Mouse (Mus musculus): ENCODE data around the gene 0610040J01Rik.
"Not testable (repeated sequence)": the region's sequence is repeated elsewhere in the genome, so short reads cannot be mapped to it uniquely, and the experiment has no call there.

The 0610040J01Rik gene

DNA sequence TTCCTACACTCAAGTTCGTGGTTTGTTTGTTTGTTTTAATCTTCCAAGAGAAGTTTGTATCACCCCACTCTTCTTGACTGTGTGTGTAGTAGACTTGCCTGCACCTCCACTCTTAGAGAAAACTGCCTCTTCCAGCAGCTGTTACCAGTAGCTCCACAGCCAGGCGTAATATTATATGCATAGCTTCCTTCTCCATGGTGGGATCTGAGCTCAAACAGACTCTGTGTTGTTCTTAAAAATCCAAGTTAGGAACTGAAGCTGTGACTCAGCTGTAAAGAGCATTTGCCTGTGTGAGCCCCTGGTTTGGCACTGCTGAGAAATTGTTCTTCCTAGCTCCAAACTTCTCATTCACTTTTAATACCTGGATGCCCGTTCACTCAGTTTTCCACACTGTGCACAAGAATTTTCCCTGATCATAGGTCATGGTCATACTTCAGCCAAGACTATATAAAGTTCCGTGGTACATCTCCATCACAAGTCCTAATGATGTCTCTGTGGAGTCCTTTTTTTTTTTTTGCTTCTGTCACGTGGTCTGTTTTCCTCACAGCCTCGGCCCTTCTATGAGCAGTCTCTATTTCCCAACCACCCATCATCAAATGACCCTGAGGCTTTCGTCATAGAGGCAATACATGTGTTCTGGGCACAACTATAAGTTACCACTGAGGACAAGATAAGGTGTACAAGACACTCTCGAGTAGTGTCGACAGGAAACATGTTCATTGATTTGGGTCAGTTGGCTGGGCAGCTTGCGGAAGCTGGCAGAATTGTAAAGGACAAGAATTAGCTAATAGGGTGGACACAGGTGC, 16.4 kb downstream of the 0610040J01Rik start:
- DNase-seq (ENCODE audit: low read depth, low spot score), result no peak

DNA sequence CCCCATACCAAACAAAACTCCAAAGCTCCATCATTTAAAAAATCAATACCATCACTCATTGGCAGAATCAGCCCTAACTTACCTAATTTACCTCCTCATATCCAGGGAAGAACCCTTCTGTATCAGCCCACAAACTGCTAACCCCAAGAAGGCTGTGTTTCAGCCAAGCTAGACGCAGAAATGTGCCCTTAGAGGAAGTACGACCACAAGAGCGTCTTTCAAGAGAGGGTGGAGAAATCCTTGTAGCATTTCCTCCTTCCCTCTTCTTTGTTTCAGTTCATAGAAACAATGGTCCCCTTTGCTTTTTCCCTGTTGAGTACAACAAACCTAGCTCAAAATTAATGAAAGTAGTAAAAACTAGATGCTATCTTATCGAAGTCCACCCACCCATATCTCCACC, 18.9 kb downstream of the 0610040J01Rik start:
- peak; percentile 44 for DNase-seq (ENCODE audit: low read depth, low spot score)

DNA sequence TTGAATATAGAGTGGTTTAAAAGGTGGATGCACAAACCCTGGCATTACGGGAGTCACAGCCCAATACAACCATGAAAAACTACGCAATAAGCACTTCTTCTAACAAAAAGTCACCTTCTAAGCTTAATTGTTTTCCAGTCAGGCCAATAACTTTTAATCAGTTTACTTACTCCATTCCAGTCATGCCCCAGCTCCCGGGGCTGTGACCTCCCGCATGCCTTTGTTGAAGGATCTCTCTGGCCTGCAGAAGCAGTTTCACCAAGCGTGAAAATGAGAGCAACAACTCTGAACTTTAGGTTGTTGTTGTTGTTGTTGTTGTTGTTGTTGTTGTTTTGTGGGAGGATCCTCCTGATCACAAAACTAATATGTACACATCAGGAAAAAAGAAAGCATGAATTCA, 21.8 kb downstream of the 0610040J01Rik start:
- DNase-seq (ENCODE audit: low read depth, low spot score), result no peak

DNA sequence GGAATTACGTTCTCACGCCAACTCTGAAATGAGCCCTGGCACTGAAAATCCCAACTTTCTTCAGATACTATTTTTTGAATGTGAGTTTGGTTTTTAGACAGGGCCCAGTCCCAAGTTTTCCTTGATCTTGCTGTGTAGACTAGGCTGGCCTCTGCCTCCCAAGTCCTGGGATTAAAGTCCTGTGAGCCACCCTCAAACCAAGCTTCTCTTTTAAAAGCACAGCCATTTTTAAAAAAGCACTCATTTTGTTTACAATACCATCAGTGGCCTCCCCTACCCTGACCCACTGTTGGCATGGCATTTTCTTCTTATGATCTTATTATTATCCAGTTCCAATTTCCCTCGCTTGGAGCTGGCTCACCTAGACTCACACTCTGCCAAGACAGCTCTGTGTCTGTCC, 22.3 kb downstream of the 0610040J01Rik start:
- DNase-seq (ENCODE audit: low read depth, low spot score), result no peak

DNA sequence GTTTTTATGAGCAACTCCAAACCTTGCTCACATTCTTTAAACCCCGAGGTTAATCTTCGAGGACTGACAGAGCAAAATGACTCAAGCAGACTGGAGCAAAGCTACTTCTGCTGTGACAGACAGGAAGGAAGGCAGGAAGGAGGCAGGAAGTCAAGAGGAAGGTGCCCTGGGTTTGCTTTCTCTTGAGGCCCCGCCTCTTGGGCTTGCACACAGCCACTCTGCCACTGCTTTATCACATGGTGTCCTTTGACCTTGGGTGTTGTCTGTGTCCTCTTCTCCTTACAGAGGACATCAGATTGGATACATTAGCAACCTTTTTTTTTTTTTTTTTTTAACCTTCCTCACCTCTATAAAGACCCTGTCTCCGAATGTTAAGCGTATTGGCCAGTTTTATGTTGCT, 25.0 kb downstream of the 0610040J01Rik start:
- no peak for DNase-seq (ENCODE audit: low read depth, low spot score)

DNA sequence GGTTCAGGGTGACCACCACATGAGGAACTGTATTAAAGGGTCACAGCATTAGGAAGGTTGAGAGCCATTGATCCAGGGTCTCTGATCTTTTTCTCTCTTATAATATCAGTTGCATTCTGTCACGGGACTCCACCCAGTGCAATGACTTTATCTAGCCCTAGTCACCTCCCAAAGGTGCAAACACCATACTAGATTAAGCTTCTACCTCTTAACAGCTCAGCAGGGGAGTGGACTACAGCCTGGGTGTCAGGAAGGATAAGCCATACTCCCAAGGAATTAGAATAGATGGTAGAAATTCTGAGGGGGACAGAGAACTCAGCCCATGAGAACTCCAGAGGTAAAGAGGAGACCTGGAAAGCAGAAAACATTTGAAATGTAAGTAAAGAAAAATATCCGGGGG, 25.7 kb downstream of the 0610040J01Rik start:
- no peak for DNase-seq (ENCODE audit: low read depth, low spot score)

DNA sequence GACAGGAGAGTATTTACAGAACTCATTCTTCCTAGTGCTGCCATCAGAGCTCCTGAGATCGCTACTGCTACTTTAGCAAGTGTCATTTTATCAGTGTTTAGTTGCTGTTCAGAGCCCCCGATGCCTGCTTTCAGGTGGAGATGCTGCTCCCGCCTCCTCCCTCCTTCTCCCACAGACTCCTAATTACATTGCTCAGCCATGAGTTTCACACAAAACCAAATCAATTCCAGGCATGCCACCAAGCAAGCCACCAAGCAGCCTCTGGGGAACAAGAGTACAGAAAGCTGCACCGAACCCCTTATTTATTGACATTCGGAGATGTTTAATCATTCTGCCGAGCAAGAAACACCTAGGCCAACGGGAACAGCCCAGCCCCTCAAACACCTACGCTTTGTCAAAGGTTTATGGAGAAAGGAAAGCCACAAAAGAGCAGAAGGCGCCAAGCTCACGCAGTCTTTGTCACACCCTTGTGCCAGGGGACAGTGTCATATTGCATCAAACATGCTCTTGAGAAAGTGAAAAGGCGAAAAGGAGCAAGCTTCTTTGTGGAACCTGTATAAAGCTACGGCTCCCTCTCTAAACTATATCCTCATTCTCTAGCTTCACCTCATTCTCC, 27.7 kb downstream of the 0610040J01Rik start:
- no peak for DNase-seq (ENCODE audit: low read depth, low spot score)

DNA sequence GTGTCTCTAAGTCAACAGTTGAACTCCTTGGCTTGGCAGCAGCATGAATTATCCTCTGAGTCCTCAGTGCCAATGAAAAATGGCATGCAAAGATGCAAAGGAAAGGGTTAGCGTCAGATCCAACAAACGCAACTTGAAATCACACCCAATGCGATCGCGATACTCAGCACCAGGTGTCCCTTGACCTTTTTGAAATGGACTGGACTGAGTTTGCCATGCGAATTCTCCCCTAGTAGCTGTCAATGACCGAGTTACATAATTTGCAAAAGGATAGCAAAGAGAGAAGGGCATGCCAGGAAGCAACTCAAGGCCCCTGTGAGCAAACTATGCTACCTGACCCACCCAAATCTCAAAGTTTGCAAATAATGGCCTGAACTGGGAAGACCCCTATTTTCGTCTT, 34.9 kb downstream of the 0610040J01Rik start:
- DNase-seq (ENCODE audit: low read depth, low spot score), result no peak

DNA sequence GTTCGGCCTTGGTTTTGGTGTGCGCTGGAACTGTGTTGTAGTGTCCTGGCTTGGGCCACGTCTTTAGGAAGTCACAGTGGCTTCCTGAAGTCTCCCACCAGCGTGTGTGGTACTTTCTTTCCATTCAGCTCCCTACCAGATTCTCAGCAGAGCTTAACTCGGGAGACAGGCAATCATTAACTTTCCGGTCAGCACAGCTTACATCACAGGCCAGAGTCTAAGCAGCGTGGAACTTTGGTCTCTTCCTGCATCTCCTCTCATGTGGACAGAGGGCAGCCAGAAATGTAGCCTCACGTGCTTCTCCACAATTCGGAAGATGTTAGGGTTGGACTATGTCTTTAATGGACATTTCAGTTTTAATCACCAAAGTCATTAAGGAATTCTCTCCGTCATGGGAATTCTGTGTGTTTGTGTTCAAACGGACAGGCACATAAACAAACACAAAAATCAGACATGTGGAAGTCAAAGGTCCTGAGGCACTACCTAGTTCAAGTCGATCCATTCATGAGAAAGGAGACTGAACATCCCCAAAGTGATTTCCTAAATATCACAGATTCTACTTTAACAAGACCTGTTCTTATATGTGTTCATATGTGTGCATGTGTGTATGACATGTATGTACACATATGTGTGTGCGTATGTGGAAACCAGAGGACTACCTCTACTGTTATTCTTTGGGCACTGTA, 35.5 kb downstream of the 0610040J01Rik start:
- no peak for DNase-seq (ENCODE audit: low read depth, low spot score)

DNA sequence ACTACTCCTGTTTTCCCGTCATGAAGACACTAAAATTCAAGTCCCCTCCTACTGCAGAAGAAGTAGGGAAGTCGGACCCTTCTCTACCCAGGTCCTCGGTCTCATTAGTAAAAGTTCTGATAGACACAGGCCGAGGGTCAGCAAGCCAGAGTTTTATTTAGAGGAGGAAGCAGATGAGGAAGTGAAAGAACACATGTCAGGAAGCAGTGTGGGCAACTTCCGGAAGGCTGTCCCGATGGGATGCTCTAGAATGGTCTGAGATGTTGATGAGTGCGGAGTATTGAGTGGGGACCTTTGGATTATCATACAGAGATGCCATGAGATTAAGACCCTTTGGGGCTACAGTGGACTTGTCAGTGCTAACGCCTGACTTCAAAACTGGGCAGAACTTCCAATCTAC, 46.7 kb downstream of the 0610040J01Rik start:
- DNase-seq (ENCODE audit: low read depth, low spot score), result no peak

DNA sequence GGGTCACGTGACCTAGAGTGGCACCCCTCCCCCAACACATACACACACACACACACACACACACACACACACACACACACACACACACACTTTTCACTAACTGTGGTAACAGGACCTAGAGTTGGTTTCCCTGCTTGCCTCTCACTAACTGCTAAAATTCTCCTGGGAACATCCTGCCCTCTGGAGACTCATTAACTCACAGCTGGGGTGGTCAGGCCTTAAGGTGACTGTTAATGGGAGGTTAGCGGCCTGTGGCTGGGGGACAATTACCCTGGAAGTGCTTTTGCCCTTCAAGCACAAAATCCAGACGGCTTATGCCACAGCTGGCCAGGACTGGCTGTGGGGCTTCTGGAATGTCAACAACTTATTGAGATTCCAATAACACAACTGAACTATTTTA, 55.3 kb downstream of the 0610040J01Rik start:
- no peak for DNase-seq (ENCODE audit: low read depth, low spot score)

DNA sequence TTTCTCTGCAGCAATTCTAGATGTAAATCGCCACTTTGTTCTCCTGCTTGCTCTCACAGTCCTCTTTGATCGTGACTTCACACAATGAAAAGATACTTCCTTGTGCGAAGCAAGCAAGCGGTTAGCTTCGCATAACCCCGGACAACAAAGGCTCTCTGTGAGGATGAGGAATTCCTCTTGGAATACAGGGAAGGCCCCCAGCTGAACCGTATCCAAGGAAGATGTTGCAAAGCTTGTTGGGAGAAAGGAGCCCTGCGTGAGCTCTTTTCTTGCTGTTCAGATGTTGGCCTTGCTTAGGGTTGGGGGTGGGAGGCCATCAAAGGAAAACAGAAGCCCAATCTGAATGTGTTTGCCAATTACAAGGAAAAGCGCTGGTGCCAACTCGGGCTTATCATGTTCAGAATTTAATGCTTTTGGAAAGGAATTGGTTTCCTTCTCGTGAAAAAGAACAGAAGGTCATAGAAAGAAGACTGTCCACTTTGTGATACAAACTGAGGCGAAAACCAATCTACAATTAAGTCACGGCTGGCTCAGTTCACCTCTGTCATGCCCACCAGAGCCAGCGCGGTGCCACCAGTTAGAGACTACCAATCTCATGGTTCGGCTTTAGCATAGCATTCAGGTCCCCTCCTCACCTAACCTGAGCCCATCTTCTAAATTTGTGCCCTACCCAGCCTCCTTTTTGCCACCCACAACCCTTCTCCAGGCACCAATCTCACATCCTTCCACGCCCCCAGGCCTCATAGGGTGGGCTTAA, 60.2 kb downstream of the 0610040J01Rik start:
- DNase-seq (ENCODE audit: low read depth, low spot score), result no peak

DNA sequence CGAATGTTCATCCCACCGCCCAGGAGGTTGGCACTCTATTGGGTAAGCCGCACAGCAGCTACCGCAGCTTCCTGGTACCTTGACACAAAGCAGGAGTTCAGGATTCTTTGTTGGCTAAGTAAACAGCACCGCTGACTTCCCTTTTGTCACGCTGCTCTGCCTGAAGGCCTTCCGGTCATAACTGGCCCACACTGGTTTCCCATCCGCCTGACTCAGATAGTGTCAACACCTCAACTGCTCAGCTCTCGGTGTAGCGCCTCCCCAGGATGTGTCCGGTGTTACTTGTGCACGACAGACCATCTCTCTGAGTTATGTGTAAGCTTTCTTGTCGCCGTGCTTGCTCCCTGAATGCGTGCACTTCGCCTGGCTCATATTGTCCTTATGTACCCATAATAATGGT, 62.7 kb downstream of the 0610040J01Rik start:
- no peak for DNase-seq (ENCODE audit: low read depth, low spot score)

DNA sequence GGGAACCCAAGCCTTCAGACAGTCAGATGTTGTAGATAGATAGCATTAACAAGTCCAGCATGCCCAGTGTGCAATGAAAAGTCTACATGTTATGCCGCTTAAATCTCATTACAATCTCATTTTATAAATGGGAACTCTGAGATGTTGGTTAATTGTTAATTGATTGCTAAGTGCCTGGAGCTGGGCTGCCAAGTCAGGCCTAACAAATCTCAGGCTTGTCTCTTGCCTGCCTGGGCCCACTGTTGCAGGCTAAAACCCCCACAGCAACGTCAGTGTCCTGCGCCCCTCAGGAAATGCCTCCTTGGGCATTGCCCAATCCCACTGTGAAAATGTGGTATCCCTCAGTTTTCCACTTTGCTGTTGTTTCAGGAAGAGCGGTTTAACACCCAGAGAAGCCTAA, 63.9 kb downstream of the 0610040J01Rik start:
- no peak for DNase-seq (ENCODE audit: low read depth, low spot score)

DNA sequence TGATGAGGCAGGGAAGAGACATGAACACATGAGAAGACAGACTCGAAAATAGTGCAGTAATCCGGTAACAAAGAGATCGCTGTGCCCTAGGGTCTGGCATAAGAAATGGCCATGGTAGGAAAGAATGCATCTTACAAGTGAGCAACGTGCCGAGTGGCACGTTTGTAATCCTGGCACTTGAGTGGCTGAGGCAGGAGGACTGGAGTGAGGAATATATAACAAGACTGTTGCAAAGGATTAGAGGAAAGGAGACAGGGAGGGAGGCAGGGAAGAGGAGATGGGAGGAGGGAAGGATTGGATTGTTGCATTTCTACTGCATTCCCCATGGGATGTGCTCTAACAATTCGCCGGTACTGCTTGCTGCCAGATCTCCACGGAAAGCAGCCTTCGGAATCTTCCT, 66.9 kb downstream of the 0610040J01Rik start:
- DNase-seq (ENCODE audit: low read depth, low spot score), result no peak

DNA sequence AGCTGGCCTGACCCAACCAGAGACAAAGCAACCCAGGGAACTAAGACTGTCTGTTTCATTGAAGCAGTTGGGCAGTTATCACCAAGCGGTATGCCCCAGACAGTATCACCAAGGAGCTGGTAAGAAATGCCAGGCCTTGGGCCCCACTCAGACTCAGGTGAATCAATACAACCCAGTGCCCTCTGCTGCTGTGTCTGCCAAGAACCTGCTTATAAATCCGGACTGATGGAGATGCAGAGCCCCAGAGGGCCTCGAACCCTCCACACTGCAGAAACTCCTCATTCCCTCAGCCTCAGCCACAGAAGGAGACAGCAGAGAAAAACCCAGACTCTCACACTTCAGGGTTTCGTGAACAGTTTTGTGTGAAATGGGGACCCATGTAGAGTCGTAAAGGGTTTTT, 74.1 kb downstream of the 0610040J01Rik start:
- DNase-seq (ENCODE audit: low read depth, low spot score), result no peak

DNA sequence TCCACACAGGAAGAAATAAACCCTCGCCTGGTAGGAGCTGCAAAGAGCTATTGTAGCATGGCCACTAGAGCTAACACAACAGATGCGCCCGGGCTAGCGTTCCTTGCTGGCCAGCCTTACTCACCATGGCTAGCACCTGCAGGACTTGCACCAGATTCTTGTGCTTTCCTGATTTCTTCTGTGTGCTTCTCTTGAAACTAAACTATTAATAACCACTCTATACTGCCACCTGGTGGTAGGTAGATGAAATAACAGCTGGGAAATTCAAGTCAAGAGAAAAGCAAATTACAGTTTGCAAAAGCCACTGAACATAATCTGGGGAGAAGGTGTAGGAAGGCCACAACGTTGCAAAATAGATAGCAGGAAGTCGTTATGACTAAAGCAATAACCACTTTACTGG, 74.5 kb downstream of the 0610040J01Rik start:
- DNase-seq (ENCODE audit: low read depth, low spot score), result peak; percentile 51

DNA sequence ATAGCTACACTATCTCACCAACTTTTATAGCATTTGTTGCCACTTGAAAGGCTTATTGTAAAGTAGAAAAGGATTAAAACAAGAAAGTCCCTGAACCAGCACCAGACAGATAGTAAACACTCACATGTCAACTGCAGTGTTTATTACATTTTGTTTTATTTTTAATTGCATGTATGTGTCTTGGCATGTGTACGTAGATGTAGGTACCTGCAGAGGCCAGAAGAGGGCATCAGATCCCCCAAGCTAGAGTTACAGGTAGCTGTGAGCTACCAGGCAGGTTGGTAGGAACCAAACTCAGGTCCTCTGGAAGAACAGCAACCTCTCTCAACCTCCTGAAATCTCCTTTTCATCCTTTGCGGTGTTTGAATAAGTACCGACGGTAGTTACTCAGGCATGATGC, 74.9 kb downstream of the 0610040J01Rik start:
- DNase-seq (ENCODE audit: low read depth, low spot score), result peak; percentile 48

DNA sequence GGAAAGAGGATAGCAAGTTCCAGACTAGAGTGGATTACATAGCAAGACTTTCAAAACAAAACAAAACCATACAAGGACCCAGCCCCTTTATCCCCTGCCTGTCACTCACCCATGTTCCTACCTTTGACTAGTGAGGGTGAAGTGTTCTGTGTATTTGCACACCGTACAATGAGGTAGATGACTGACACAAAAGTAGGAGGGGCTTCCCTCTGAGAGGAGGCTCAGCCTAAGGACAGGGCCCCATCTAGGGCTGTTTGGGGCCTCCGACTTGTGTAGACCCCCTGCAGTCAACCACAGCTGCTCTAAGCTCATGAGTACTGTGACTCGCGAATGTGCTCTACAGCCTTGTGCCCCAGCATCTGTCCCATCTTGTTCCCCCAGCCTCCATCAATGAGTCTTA, 79.1 kb downstream of the 0610040J01Rik start:
- DNase-seq (ENCODE audit: low read depth, low spot score), result no peak

DNA sequence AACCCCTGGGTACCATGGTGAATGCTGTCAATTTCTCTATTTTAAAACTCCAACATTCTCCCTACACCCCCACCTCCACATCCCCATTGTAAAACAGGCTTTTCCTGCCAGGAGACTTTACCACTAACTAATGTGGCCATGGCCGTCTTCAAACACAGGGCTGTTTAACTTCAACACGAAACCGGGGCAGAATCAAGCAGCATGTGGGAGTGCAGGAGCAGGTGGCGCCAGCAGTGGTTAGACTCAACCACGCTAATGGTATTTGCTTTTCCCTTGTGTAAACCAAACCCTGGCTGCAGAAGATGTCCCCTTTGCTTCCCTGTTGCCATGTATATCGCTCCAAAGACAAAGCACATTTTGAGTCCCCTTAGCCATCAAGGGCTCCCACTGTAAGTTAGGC, 79.7 kb downstream of the 0610040J01Rik start:
- no peak for DNase-seq (ENCODE audit: low read depth, low spot score)

DNA sequence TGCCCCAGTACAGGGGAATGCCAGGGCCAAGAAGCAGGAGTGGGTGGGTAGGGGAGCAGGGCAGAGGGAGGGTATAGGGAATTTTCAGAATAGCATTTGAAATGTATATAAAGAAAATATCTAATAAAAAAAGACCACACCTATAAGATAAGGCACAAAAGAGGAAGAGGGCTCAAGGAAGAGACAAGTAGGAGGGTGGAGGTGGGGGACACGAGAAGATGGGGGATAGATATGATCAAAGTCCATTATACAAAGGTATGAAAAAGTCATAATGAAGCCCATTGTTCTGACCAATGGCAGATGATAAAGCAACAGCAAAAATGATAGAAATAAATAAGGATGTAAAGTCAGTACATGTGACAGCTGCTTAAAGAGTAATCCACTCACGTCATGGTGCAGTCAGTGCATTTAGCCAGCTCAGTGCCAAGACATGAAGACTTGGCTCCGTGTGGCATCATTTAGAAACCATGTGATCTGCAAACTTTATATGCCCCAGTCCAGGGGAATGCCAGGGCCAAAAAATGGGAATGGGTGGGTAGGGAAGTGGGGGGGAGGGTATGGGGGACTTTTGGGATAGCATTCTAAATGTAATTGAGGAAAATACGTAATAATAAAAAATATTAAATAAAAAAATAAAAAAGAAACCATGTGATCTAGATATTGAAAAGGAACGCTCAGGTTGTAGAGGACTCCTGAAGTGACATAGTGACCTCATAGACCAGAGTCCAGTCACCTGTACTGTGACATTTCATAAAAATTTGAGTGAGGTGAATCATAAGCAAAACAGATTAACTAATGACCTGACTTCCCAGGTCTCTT, 85.0 kb downstream of the 0610040J01Rik start:
- not testable (repeated sequence) for DNase-seq (ENCODE audit: low read depth, low spot score)
